Mouse (Mus musculus) thymus, postnatal 25 days (tissue): ENCODE results near the gene Ift88.
A peak's percentile ranks its signal among the peaks of the same experiment; 100 is the strongest.

Experiments
- DNase-seq: peaks from one replicate; pipeline ENCODE4 v3.0.0; 2022

The Ift88 gene

GRCm38 (mm10) chr14:57533841-57534240, 110.0 kb downstream of the Ift88 start:
- no peak for DNase-seq

GRCm38 (mm10) chr14:57534346-57534745, 110.5 kb downstream of the Ift88 start:
- DNase-seq = no peak

- DNase-seq = no peak
Measured at GRCm38 (mm10) chr14:57534961-57535360, 111.1 kb downstream of the Ift88 start.

- no peak for DNase-seq
Measured at GRCm38 (mm10) chr14:57535646-57536045, 111.8 kb downstream of the Ift88 start.

GRCm38 (mm10) chr14:57536820-57537219, 113.0 kb downstream of the Ift88 start:
- no peak for DNase-seq

- no peak for DNase-seq
Measured at GRCm38 (mm10) chr14:57537261-57538015, 113.6 kb downstream of the Ift88 start.

GRCm38 (mm10) chr14:57540683-57541082, 116.8 kb downstream of the Ift88 start:
- no peak for DNase-seq

- peak; percentile 11 for DNase-seq
Measured at GRCm38 (mm10) chr14:57542231-57542630, 118.4 kb downstream of the Ift88 start.

GRCm38 (mm10) chr14:57543420-57544039, 119.7 kb downstream of the Ift88 start:
- no peak for DNase-seq

- DNase-seq = no peak
Measured at GRCm38 (mm10) chr14:57545526-57545925, 121.7 kb downstream of the Ift88 start.

- no peak for DNase-seq
Measured at GRCm38 (mm10) chr14:57546131-57546530, 122.3 kb downstream of the Ift88 start.

GRCm38 (mm10) chr14:57546557-57547021, 122.7 kb downstream of the Ift88 start:
- DNase-seq = no peak

- DNase-seq = no peak
Measured at GRCm38 (mm10) chr14:57547062-57547461, 123.2 kb downstream of the Ift88 start.

GRCm38 (mm10) chr14:57552945-57553344, 129.1 kb downstream of the Ift88 start:
- no peak for DNase-seq

- DNase-seq = no peak
Measured at GRCm38 (mm10) chr14:57554434-57554833, 130.6 kb downstream of the Ift88 start.

GRCm38 (mm10) chr14:57555471-57556070, 131.7 kb downstream of the Ift88 start:
- no peak for DNase-seq

- DNase-seq = no peak
Measured at GRCm38 (mm10) chr14:57556922-57557321, 133.1 kb downstream of the Ift88 start.

- no peak for DNase-seq
Measured at GRCm38 (mm10) chr14:57565626-57566025, 141.8 kb downstream of the Ift88 start.
